Mouse (Mus musculus): ENCODE measurements around the gene Dars2. TPM values are rescaled to one million over a fixed set of nuclear protein-coding genes. Genes with fewer than 3 reads are reported as not detected.
"Not testable (repeated sequence)": the region's sequence is repeated elsewhere in the genome, so short reads cannot be mapped to it uniquely, and the experiment has no call there.

Gene Dars2
- polyA plus RNA-seq, 1 experiment from 2014 or later: 35.7 TPM

GRCm38 (mm10) chr1:161033856-161034434 lies 36.5 kb downstream of the Dars2 start:
- Histone ChIP-seq H3K27ac (peak overlapping the region; percentile 95), H3K4me3 (replicated peaks) (peak overlapping the region; percentile 88), H3K27me3 (no peaks in the 10 kb centered on the region), H3K9ac (peak overlapping the region; percentile 81), H3K4me1 (peaks cover 14% of the 10 kb centered on the region), H3K36me3 (peaks cover 63% of the 10 kb centered on the region), H3K4me2 (peak overlapping the region; percentile 63), H3K9me3 (replicated peaks) (no peaks in the 10 kb centered on the region)
- no peak; the same call in 1 of the 2 replicates for ATAC-seq (replicated peaks; ENCODE audit: low FRiP score)
- under 1% methylated on average over 21 of the region's 21 CpGs for WGBS

- H3K4me2 ChIP-seq: no peak overlapping the region
- no peak for ATAC-seq (replicated peaks; ENCODE audit: low FRiP score)
- no peak overlapping the region for H3K27ac ChIP-seq
- no peak overlapping the region for H3K4me3 ChIP-seq (replicated peaks)
- H3K4me1 ChIP-seq: peaks cover 6% of the 10 kb centered on the region; the same call in 1 of the 2 replicates
- H3K9ac ChIP-seq: no peak overlapping the region
- WGBS: 90% methylated on average over 7 of the region's 7 CpGs
- H3K27me3 ChIP-seq: no peaks in the 10 kb centered on the region
- H3K36me3 ChIP-seq: peaks cover 50% of the 10 kb centered on the region
- no peaks in the 10 kb centered on the region for H3K9me3 ChIP-seq (replicated peaks)
Measured at GRCm38 (mm10) chr1:161032345-161032744, 38.1 kb downstream of the Dars2 start.

- Histone ChIP-seq H3K27me3 (no peaks in the 10 kb centered on the region), H3K27ac (no peak overlapping the region), H3K4me3 (replicated peaks) (no peak overlapping the region), H3K4me1 (peaks cover 6% of the 10 kb centered on the region; the same call in 1 of the 2 replicates), H3K4me2 (no peak overlapping the region), H3K9me3 (replicated peaks) (no peaks in the 10 kb centered on the region), H3K36me3 (peaks cover 50% of the 10 kb centered on the region), H3K9ac (no peak overlapping the region)
- ATAC-seq (replicated peaks; ENCODE audit: low FRiP score): no peak
- WGBS: 82% methylated on average over 9 of the region's 9 CpGs
Measured at GRCm38 (mm10) chr1:161031881-161032280, 38.6 kb downstream of the Dars2 start.

GRCm38 (mm10) chr1:161030058-161030457 lies 40.4 kb downstream of the Dars2 start:
- Histone ChIP-seq H3K4me3 (replicated peaks) (no peak overlapping the region), H3K9me3 (replicated peaks) (no peaks in the 10 kb centered on the region), H3K27me3 (no peaks in the 10 kb centered on the region), H3K4me1 (peaks cover 6% of the 10 kb centered on the region; the same call in 1 of the 2 replicates), H3K27ac (no peak overlapping the region), H3K4me2 (no peak overlapping the region), H3K9ac (no peak overlapping the region), H3K36me3 (peaks cover 47% of the 10 kb centered on the region)
- 91% methylated on average over 3 of the region's 3 CpGs for WGBS
- ATAC-seq (replicated peaks; ENCODE audit: low FRiP score): no peak

- H3K36me3 ChIP-seq: peaks cover 47% of the 10 kb centered on the region
- ATAC-seq (replicated peaks; ENCODE audit: low FRiP score); H3K9ac ChIP-seq; H3K4me1 ChIP-seq; H3K27me3 ChIP-seq; H3K4me2 ChIP-seq; H3K9me3 ChIP-seq (replicated peaks); H3K27ac ChIP-seq; H3K4me3 ChIP-seq (replicated peaks): not testable (repeated sequence)
- WGBS: 92% methylated on average over 1 of the region's 1 CpGs
Measured at GRCm38 (mm10) chr1:161028427-161028826, 42.0 kb downstream of the Dars2 start.

GRCm38 (mm10) chr1:161027196-161027595 lies 43.3 kb downstream of the Dars2 start:
- Histone ChIP-seq H3K27ac (no peak overlapping the region), H3K4me3 (replicated peaks) (no peak overlapping the region), H3K9me3 (replicated peaks) (no peaks in the 10 kb centered on the region), H3K9ac (no peak overlapping the region), H3K36me3 (peaks cover 42% of the 10 kb centered on the region), H3K4me2 (no peak overlapping the region), H3K27me3 (no peaks in the 10 kb centered on the region), H3K4me1 (no peaks in the 10 kb centered on the region)
- 87% methylated on average over 2 of the region's 2 CpGs for WGBS
- no peak for ATAC-seq (replicated peaks; ENCODE audit: low FRiP score)

GRCm38 (mm10) chr1:161025410-161026210 lies 44.8 kb downstream of the Dars2 start:
- no peak for ATAC-seq (replicated peaks; ENCODE audit: low FRiP score)
- Histone ChIP-seq H3K4me3 (replicated peaks) (no peak overlapping the region), H3K36me3 (peaks cover 31% of the 10 kb centered on the region), H3K9ac (no peak overlapping the region), H3K4me2 (no peak overlapping the region), H3K27me3 (no peaks in the 10 kb centered on the region), H3K27ac (no peak overlapping the region), H3K9me3 (replicated peaks) (no peaks in the 10 kb centered on the region), H3K4me1 (no peaks in the 10 kb centered on the region)
- whole genome bisulfite sequencing: 76% methylated on average over 5 of the region's 5 CpGs

GRCm38 (mm10) chr1:161020051-161020450 lies 50.4 kb downstream of the Dars2 start:
- Histone ChIP-seq H3K4me2 (no peak overlapping the region), H3K4me3 (replicated peaks) (no peak overlapping the region), H3K27me3 (no peaks in the 10 kb centered on the region), H3K4me1 (no peaks in the 10 kb centered on the region), H3K36me3 (peaks cover 39% of the 10 kb centered on the region), H3K9ac (no peak overlapping the region), H3K27ac (no peak overlapping the region), H3K9me3 (replicated peaks) (no peaks in the 10 kb centered on the region)
- WGBS: 95% methylated on average over 14 of the region's 14 CpGs
- no peak for ATAC-seq (replicated peaks; ENCODE audit: low FRiP score)

- Histone ChIP-seq H3K9ac (no peak overlapping the region), H3K4me3 (replicated peaks) (no peak overlapping the region), H3K4me1 (no peaks in the 10 kb centered on the region), H3K27ac (no peak overlapping the region), H3K27me3 (no peaks in the 10 kb centered on the region), H3K36me3 (peaks cover 60% of the 10 kb centered on the region), H3K4me2 (no peak overlapping the region), H3K9me3 (replicated peaks) (no peaks in the 10 kb centered on the region)
- ATAC-seq (replicated peaks; ENCODE audit: low FRiP score): no peak
- 91% methylated on average over 2 of the region's 2 CpGs for WGBS
Measured at GRCm38 (mm10) chr1:161016378-161016777, 54.1 kb downstream of the Dars2 start.

- H3K9me3 ChIP-seq (replicated peaks): no peaks in the 10 kb centered on the region
- no peak overlapping the region for H3K4me2 ChIP-seq
- no peaks in the 10 kb centered on the region for H3K27me3 ChIP-seq
- H3K4me3 ChIP-seq (replicated peaks): no peak overlapping the region
- no peak for ATAC-seq (replicated peaks; ENCODE audit: low FRiP score)
- no peaks in the 10 kb centered on the region for H3K4me1 ChIP-seq
- peaks cover 43% of the 10 kb centered on the region for H3K36me3 ChIP-seq
- 61% methylated on average over 4 of the region's 4 CpGs for whole genome bisulfite sequencing
- H3K9ac ChIP-seq: no peak overlapping the region
- no peak overlapping the region for H3K27ac ChIP-seq
Measured at GRCm38 (mm10) chr1:161010436-161010835, 60.0 kb downstream of the Dars2 start.

- Histone ChIP-seq H3K9ac (no peak overlapping the region), H3K9me3 (replicated peaks) (no peaks in the 10 kb centered on the region), H3K27ac (no peak overlapping the region), H3K36me3 (peaks cover 42% of the 10 kb centered on the region), H3K4me2 (no peak overlapping the region), H3K4me1 (no peaks in the 10 kb centered on the region), H3K4me3 (replicated peaks) (no peak overlapping the region), H3K27me3 (no peaks in the 10 kb centered on the region)
- WGBS: 92% methylated on average over 2 of the region's 2 CpGs
- ATAC-seq (replicated peaks; ENCODE audit: low FRiP score): no peak
Measured at GRCm38 (mm10) chr1:161008038-161008437, 62.4 kb downstream of the Dars2 start.

- Histone ChIP-seq H3K36me3 (peaks cover 29% of the 10 kb centered on the region), H3K9me3 (replicated peaks) (no peaks in the 10 kb centered on the region), H3K27me3 (no peaks in the 10 kb centered on the region), H3K9ac (no peak overlapping the region), H3K27ac (no peak overlapping the region), H3K4me2 (no peak overlapping the region), H3K4me1 (no peaks in the 10 kb centered on the region), H3K4me3 (replicated peaks) (no peak overlapping the region)
- WGBS: 84% methylated on average over 5 of the region's 5 CpGs
- ATAC-seq (replicated peaks; ENCODE audit: low FRiP score): no peak
Measured at GRCm38 (mm10) chr1:161006471-161006870, 64.0 kb downstream of the Dars2 start.
